Mouse (Mus musculus) heart, postnatal 10 days (tissue): ENCODE measurements around the gene Ccdc84. TPM values are rescaled to one million over a fixed set of nuclear protein-coding genes. Genes with fewer than 3 reads are reported as not detected.
"Not testable (repeated sequence)": the region's sequence is repeated elsewhere in the genome, so short reads cannot be mapped to it uniquely, and the experiment has no call there.

Source experiments
- DNase-seq, 2 experiments: peaks; one replicate each; pipeline ENCODE4 v3.0.0; 2021
- intact Hi-C: fragments of 180-260 bp; cut with DNase I; formaldehyde crosslinking; loops from one replicate; pipeline ENCODE4 v1.15.1; 2025
- microRNA-seq, 2 experiments: library from miRNA; unstranded; fragments of <30 nt; microRNA quantifications; one replicate each; pipeline ENCODE4 v1.2.0; 2022
- total RNA-seq, 2 experiments: library from RNA; stranded (reverse); gene quantifications; 2 replicates each; pipeline ENCODE4 v1.2.3; 2021

Ccdc84 gene
- total RNA-seq, 2 experiments from 2014 or later, result 11.6 to 12.0 TPM

DNA sequence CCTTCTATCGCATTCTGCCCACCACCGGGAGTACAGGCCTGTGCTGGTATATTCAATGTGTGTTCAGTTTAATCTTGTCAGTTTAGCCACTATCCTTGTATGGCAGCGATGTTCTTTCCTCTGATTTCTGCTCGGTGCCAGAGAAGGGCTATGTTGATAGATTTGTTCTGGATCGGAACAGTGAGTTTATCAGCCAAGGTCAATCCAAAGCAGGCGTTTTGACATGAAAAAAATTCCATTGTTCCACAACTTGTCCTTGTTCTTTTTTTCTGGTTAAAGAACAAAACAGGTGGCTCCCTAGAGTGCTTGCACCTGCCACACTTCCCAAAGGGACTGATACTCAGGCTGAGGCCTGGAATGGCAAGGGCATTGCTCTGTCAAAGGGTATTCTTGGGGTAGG is 42.2 kb downstream of the Ccdc84 start:
- intact Hi-C loops, result no loop called here
- DNase-seq, result no peak

DNA sequence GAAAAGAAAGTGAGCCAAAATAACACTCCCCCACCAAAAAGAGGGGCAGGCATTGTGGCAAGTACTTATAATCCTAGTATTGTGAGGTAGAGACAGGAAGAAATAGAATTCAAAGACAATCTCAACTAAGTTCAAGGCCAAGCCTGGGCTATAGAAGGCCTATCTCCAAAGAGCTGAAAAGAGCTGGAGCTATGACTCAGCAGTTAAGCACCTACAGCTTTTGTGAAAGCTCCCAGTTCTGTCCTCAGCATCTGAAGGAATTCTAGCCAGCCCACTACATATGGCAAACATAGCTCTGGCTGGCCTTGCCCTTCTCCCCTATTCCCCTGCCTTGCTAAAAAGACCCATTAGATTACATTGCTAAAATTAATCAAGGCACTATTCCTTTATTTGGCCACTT is 45.0 kb downstream of the Ccdc84 start:
- no peak for DNase-seq
- intact Hi-C loops, result no loop called here

DNA sequence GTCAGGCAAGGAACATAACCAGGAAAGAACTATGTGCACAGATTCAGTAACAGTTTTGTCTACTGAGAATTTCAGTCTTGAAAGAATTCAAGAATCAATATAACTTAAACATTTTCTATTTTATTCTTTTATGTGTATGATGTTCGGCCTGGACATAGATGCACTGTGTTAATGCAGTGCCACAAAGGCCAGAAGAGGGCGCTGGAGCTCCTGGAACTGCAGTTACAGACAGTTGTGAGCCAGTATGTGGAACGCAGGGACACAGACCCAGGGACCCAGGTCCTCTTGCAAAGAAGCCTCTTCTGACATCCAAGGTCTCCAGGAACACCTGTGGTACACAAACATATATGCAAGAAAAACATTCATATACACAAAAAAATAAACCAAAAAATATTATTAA is 53.9 kb downstream of the Ccdc84 start:
- intact Hi-C loops, result no loop called here
- DNase-seq, result no peak

DNA sequence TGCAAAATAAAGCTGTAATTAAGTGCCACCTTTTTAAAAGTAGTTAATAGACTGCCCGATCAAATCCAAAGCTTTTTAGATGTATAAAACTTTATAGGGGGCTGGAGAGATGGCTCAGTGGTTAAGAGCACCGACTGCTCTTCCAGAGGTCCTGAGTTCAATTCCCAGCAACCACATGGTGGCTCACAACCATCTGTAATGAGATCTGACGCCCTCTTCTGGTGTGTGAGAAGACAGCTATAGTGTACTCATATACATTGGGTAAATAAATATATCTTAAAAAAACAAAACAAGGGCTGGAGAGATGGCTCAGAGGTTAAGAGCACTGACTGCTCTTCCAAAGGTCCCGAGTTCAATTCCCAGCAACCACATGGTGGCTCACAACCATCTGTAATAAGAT is 56.4 kb downstream of the Ccdc84 start:
- DNase-seq, intact Hi-C loops: not testable (repeated sequence)

DNA sequence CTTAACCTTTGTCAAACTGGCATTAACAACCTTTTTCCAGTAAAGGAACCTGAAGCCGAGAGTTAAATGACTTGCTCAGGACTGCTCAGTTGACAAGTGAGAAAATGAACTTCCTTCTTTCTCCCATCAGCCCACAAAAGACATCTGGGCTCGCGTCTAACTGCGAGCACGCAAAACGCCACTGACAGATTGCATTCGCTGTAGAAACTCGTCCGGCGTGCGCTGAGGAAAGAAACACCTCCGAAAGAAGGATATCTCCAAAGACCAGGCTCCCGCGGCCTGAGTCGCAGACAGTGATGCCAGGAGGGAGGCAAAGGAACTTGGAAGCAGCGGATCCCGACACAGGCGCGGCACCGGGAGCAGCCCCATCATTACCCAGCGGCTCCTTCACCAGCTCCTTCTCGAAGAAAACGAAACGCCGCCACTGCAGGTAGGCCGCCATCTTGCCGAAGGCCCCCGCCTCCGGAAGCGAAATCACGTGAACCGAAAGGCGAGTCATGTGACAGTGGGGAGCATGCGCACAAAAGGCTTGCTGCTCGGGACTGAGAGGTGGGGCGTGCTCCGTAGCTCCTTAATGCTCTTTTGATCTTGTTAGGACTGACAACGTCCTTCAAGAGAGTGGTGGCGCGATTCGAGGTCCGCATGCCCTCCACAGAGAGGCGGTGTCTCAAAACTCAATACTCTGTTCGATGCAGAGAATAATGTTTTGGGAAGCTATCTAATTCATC is 57.0 kb downstream of the Ccdc84 start, which contains the start of gene Vps11:
Vps11 (minus strand) TSS at position 481 of the 728 bp plus-strand sequence.
- intact Hi-C loops, result no loop called here
- peak; percentile 96 to 97 for DNase-seq

Small RNA genes within 50 kb of the gene (microRNA-seq; reads per million reads assigned to microRNA genes)
- gene Mir7085, result 0 to 1.7 reads per million in 2 experiments

Other genes with a start within 250 kb of the Ccdc84 start
- gene Cbl, start 184.5 kb downstream of the Ccdc84 start, total RNA-seq, result 10 to 100 TPM; 30.9 to 31.3 TPM
- not detected for gene Ccdc153, start 177.9 kb downstream of the Ccdc84 start, total RNA-seq
- 1 to 10 TPM; 2.3 to 3.3 TPM for gene Pdzd3, start 167.1 kb downstream of the Ccdc84 start, total RNA-seq
- 10 to 100 TPM; 14.9 to 18.3 TPM for gene Nlrx1, start 150.0 kb downstream of the Ccdc84 start, total RNA-seq
- 1 to 10 TPM; 1.0 to 1.5 TPM for gene Abcg4, start 130.0 kb downstream of the Ccdc84 start, total RNA-seq
- gene Hinfp, start 112.9 kb downstream of the Ccdc84 start, total RNA-seq, result 10 to 100 TPM; 10.0 to 11.1 TPM
- 10 to 100 TPM; 14.2 to 17.6 TPM for gene C2cd2l, start 98.3 kb downstream of the Ccdc84 start, total RNA-seq
- gene Dpagt1, start 92.5 kb downstream of the Ccdc84 start, total RNA-seq, result 10 to 100 TPM; 21.1 to 25.2 TPM
- 10 to 100 TPM; 54.1 to 57.9 TPM for gene H2afx, start 83.9 kb downstream of the Ccdc84 start, total RNA-seq
- gene Hmbs, start 74.3 kb downstream of the Ccdc84 start, total RNA-seq, result 10 to 100 TPM; 54.2 to 55.2 TPM
- gene Vps11, start 56.9 kb downstream of the Ccdc84 start, total RNA-seq, result 10 to 100 TPM; 22.4 to 22.8 TPM
- gene Hyou1, start 39.1 kb downstream of the Ccdc84 start, total RNA-seq, result 10 to 100 TPM; 35.8 to 45.7 TPM
- gene Slc37a4, start 21.7 kb downstream of the Ccdc84 start, total RNA-seq, result 10 to 100 TPM; 29.2 to 31.6 TPM
- 1,000 to 10,000 TPM; 1,003 to 1,015 TPM for gene Rps25, start 11.4 kb downstream of the Ccdc84 start, total RNA-seq
- 10 to 100 TPM; 34.8 to 42.5 TPM for gene Trappc4, start 11.0 kb downstream of the Ccdc84 start, total RNA-seq
- not detected for gene Foxr1, start 22.6 kb upstream of the Ccdc84 start, total RNA-seq
- not detected for gene Upk2, start 36.4 kb upstream of the Ccdc84 start, total RNA-seq
- 10 to 100 TPM; 66.8 to 73.0 TPM for gene Bcl9l, start 64.3 kb upstream of the Ccdc84 start, total RNA-seq
- under 1 TPM; 0.24 to 0.27 TPM for gene Cxcr5, start 143.3 kb upstream of the Ccdc84 start, total RNA-seq
- 100 to 1,000 TPM in 1 of 2 experiments, 10 to 100 TPM in 1; 96.2 to 104 TPM for gene Ddx6, start 186.3 kb upstream of the Ccdc84 start, total RNA-seq